Mouse (Mus musculus): ENCODE measurements at regions not wholly inside any gene's neighbourhood (a gene's known extent, or its start where the extent isn't known, plus 50 kb on each side); places are given as distances from the start of the nearest gene placed in this dataset.
A peak's percentile ranks its signal among the peaks of the same experiment; 100 is the strongest.

DNA sequence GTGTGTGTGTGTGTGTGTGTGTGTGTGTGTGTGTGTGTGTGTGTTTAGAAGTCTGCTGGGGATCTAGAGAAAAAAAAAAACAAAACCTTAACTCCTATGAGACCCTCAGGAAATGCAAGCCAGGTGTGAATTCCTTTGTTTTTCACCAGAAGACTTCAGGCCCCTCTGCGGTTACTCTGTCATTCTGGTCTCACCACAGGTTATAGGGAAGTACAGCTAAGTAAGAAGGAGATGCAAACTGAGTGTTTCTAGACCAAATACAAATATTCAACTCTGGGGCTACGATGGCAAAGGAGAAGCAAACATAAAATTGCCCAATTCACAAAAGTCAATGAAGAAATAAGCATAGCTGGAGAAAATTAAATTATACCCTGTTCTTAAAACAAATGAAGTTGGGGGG, 54.9 kb upstream of the Basp1 start:
- no peaks in the 10 kb centered on the region for H3K36me3 ChIP-seq
- 29% methylated on average over 2 of the region's 2 CpGs for whole genome bisulfite sequencing (ENCODE audit: insufficient replicate concordance)
- H3K9me3 ChIP-seq (replicated peaks), result no peaks in the 10 kb centered on the region
- no peak overlapping the region for H3K4me3 ChIP-seq
- H3K4me1 ChIP-seq, result no peaks in the 10 kb centered on the region
- H3K27ac ChIP-seq, result no peak overlapping the region
- H3K27me3 ChIP-seq (replicated peaks), result no peaks in the 10 kb centered on the region
- no peak overlapping the region for H3K9ac ChIP-seq
- no peak for ATAC-seq
- no peak overlapping the region for H3K4me2 ChIP-seq

- Histone ChIP-seq H3K4me3 (no peak overlapping the region), H3K36me3 (no peaks in the 10 kb centered on the region), H3K27me3 (replicated peaks) (no peaks in the 10 kb centered on the region), H3K4me2 (no peak overlapping the region), H3K9ac (no peak overlapping the region), H3K4me1 (no peaks in the 10 kb centered on the region), H3K27ac (no peak overlapping the region), H3K9me3 (replicated peaks) (no peaks in the 10 kb centered on the region)
- ATAC-seq, result no peak
- 60% methylated on average over 16 of the region's 16 CpGs for WGBS (ENCODE audit: insufficient replicate concordance)
These were observed 55.8 kb upstream of the Basp1 start for GRCm38 (mm10) chr15:25469185-25469845.

- no peak overlapping the region for H3K4me2 ChIP-seq
- H3K36me3 ChIP-seq, result no peaks in the 10 kb centered on the region
- no peak overlapping the region for H3K4me3 ChIP-seq
- H3K4me1 ChIP-seq, result no peaks in the 10 kb centered on the region
- no peaks in the 10 kb centered on the region for H3K9me3 ChIP-seq (replicated peaks)
- no peak overlapping the region for H3K27ac ChIP-seq
- 63% methylated on average over 5 of the region's 5 CpGs for WGBS (ENCODE audit: insufficient replicate concordance)
- ATAC-seq, result no peak
- H3K27me3 ChIP-seq (replicated peaks), result no peaks in the 10 kb centered on the region
- H3K9ac ChIP-seq, result no peak overlapping the region
These were observed 57.8 kb upstream of the Basp1 start for GRCm38 (mm10) chr15:25471331-25471730.

- no peaks in the 10 kb centered on the region for H3K4me1 ChIP-seq
- WGBS (ENCODE audit: insufficient replicate concordance), result 71% methylated on average over 3 of the region's 3 CpGs
- H3K36me3 ChIP-seq, result no peaks in the 10 kb centered on the region
- H3K9ac ChIP-seq, result no peak overlapping the region
- no peak overlapping the region for H3K4me3 ChIP-seq
- no peaks in the 10 kb centered on the region for H3K27me3 ChIP-seq (replicated peaks)
- H3K4me2 ChIP-seq, result no peak overlapping the region
- H3K9me3 ChIP-seq (replicated peaks), result no peaks in the 10 kb centered on the region
- no peak overlapping the region for H3K27ac ChIP-seq
- ATAC-seq, result peak; percentile 58
These were observed 59.7 kb upstream of the Basp1 start for GRCm38 (mm10) chr15:25473201-25473710.

DNA sequence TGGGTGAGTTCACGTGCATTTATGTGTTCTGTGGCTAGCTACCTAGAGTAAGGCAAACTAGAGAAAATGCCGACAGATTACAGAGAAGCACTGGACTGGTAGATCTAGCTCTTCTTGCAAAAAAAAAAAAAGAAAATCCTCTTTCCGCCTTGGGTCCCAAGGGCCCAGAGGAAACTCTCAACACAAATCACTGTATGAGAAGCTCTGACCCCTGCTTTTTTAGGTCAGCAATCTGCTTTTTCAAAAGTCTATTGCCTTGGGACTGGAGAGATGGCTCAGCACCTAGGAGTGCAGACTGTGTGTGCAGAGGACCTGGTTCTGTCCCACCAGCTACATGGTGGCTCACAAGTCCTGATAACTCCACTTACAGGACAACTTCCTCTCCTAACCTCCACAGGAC, 60.5 kb upstream of the Basp1 start:
- no peaks in the 10 kb centered on the region for H3K4me1 ChIP-seq
- no peak overlapping the region for H3K27ac ChIP-seq
- H3K4me3 ChIP-seq, result no peak overlapping the region
- H3K9ac ChIP-seq, result no peak overlapping the region
- H3K4me2 ChIP-seq, result no peak overlapping the region
- no peaks in the 10 kb centered on the region for H3K27me3 ChIP-seq (replicated peaks)
- 62% methylated on average over 3 of the region's 3 CpGs for WGBS (ENCODE audit: insufficient replicate concordance)
- ATAC-seq, result no peak
- no peaks in the 10 kb centered on the region for H3K9me3 ChIP-seq (replicated peaks)
- H3K36me3 ChIP-seq, result no peaks in the 10 kb centered on the region

DNA sequence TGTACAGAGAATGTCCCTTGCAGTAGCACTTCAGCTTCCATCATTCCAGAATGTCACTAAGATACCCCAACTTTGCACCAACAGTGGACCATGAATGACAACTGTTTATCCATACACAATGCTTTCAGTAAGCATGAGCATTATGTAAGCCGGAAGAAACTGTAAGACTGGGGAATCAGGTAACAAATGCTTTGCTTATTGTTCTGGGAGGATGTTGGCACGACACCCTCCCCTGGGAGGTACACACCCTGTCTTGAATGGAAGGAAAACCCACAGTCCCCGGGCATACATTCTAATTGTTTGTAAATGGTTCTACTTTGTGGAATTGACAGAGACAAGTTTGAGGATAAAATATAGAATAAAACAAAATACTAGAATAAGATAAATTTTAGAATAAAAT, 69.0 kb upstream of the Basp1 start:
- WGBS (ENCODE audit: insufficient replicate concordance), result 55% methylated on average over 3 of the region's 3 CpGs
- no peak overlapping the region for H3K4me2 ChIP-seq
- H3K9ac ChIP-seq, result no peak overlapping the region
- H3K9me3 ChIP-seq (replicated peaks), result no peaks in the 10 kb centered on the region
- no peak overlapping the region for H3K4me3 ChIP-seq
- H3K36me3 ChIP-seq, result no peaks in the 10 kb centered on the region
- H3K27ac ChIP-seq, result no peak overlapping the region
- ATAC-seq, result no peak
- H3K27me3 ChIP-seq (replicated peaks), result no peaks in the 10 kb centered on the region
- no peaks in the 10 kb centered on the region for H3K4me1 ChIP-seq

GRCm38 (mm10) chr15:25485372-25485771, 71.8 kb upstream of the Basp1 start:
- Histone ChIP-seq H3K9me3 (replicated peaks) (no peaks in the 10 kb centered on the region), H3K27me3 (replicated peaks) (no peaks in the 10 kb centered on the region), H3K4me2 (peak overlapping the region; percentile 35; the same call in 1 of the 2 replicates), H3K27ac (peak overlapping the region; percentile 77), H3K4me3 (no peak overlapping the region), H3K4me1 (no peaks in the 10 kb centered on the region), H3K36me3 (no peaks in the 10 kb centered on the region), H3K9ac (no peak overlapping the region)
- peak; percentile 80 for ATAC-seq
- 59% methylated on average over 9 of the region's 9 CpGs for WGBS (ENCODE audit: insufficient replicate concordance)

DNA sequence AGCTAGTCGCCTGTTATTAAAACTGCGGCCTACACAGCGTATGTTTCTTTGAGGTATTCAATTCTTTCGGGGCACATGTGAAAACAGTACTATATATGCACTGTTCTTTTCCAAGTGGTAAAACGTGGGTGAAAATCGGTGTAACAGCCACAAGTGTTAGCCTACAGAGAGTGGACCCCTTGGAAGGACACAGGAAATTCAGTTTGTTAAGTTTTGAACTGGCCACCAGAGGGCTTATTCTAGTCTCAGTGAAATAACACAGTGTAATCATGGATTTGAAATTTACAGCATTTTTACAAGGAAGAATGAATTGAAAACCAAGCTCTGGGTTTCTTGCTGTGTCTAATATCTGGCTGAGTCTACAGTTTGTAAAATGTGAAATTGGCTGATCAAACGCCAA, 72.6 kb upstream of the Basp1 start:
- no peaks in the 10 kb centered on the region for H3K36me3 ChIP-seq
- 56% methylated on average over 7 of the region's 7 CpGs for WGBS (ENCODE audit: insufficient replicate concordance)
- H3K27me3 ChIP-seq (replicated peaks), result no peaks in the 10 kb centered on the region
- no peak overlapping the region for H3K9ac ChIP-seq
- ATAC-seq, result 0 out of 2 replicates have a peak, but pooled peaks have one; percentile 15
- no peaks in the 10 kb centered on the region for H3K4me1 ChIP-seq
- no peak overlapping the region for H3K4me3 ChIP-seq
- peak overlapping the region; percentile 35 for H3K4me2 ChIP-seq
- H3K27ac ChIP-seq, result peak overlapping the region; percentile 77
- H3K9me3 ChIP-seq (replicated peaks), result no peaks in the 10 kb centered on the region

- ATAC-seq, result no peak
- H3K36me3 ChIP-seq, result no peaks in the 10 kb centered on the region
- no peaks in the 10 kb centered on the region for H3K9me3 ChIP-seq (replicated peaks)
- no peaks in the 10 kb centered on the region for H3K27me3 ChIP-seq (replicated peaks)
- H3K4me1 ChIP-seq, result 0 out of 2 replicates have a peak, but pooled peaks cover 3% of the 10 kb centered on the region
- H3K4me2 ChIP-seq, result no peak overlapping the region
- no peak overlapping the region for H3K27ac ChIP-seq
- 70% methylated on average over 6 of the region's 6 CpGs for WGBS (ENCODE audit: insufficient replicate concordance)
- H3K9ac ChIP-seq, result no peak overlapping the region
- no peak overlapping the region for H3K4me3 ChIP-seq
These were observed 76.2 kb upstream of the Basp1 start for GRCm38 (mm10) chr15:25489804-25490203.

DNA sequence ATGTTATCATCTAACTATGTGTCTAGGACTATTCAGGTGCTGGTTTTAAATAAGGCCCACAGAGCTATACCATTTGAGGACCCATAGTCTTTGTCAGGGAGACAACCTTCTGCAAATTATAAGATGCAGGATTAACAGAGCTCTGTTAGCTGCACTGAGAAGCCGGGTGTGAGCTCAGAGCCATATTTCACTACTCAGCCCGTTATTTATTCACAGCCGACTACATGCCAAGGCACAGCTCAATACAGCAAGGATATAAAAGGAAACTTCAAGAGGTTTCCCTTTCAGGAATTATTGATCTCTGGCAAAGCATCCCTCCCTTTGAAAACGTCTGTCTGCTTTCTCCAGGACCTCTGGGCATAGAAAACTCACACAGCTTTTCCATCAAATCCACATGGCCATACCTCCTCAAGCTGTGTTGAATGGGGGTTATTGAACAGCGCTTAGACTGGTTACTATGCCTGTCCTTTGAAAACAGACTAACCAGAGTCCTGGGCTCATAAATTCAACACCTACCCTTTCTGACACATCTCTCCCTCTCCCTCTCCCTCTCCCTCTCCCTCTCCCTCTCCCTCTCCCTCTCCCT, 78.7 kb upstream of the Basp1 start:
- H3K36me3 ChIP-seq, result no peaks in the 10 kb centered on the region
- no peak overlapping the region for H3K27ac ChIP-seq
- H3K4me3 ChIP-seq, result no peak overlapping the region
- 56% methylated on average over 5 of the region's 5 CpGs for WGBS (ENCODE audit: insufficient replicate concordance)
- no peak overlapping the region for H3K4me2 ChIP-seq
- no peak for ATAC-seq
- no peaks in the 10 kb centered on the region for H3K27me3 ChIP-seq (replicated peaks)
- H3K9me3 ChIP-seq (replicated peaks), result no peaks in the 10 kb centered on the region
- 0 out of 2 replicates have a peak, but pooled peaks cover 3% of the 10 kb centered on the region for H3K4me1 ChIP-seq
- H3K9ac ChIP-seq, result no peak overlapping the region

GRCm38 (mm10) chr15:25494687-25495299, 81.2 kb upstream of the Basp1 start:
- Histone ChIP-seq H3K9me3 (replicated peaks) (no peaks in the 10 kb centered on the region), H3K9ac (no peak overlapping the region), H3K4me3 (no peak overlapping the region), H3K4me2 (no peak overlapping the region), H3K27ac (no peak overlapping the region), H3K36me3 (no peaks in the 10 kb centered on the region), H3K27me3 (replicated peaks) (no peaks in the 10 kb centered on the region), H3K4me1 (0 out of 2 replicates have a peak, but pooled peaks cover 3% of the 10 kb centered on the region)
- whole genome bisulfite sequencing (ENCODE audit: insufficient replicate concordance), result 66% methylated on average over 8 of the region's 8 CpGs
- ATAC-seq, result no peak

DNA sequence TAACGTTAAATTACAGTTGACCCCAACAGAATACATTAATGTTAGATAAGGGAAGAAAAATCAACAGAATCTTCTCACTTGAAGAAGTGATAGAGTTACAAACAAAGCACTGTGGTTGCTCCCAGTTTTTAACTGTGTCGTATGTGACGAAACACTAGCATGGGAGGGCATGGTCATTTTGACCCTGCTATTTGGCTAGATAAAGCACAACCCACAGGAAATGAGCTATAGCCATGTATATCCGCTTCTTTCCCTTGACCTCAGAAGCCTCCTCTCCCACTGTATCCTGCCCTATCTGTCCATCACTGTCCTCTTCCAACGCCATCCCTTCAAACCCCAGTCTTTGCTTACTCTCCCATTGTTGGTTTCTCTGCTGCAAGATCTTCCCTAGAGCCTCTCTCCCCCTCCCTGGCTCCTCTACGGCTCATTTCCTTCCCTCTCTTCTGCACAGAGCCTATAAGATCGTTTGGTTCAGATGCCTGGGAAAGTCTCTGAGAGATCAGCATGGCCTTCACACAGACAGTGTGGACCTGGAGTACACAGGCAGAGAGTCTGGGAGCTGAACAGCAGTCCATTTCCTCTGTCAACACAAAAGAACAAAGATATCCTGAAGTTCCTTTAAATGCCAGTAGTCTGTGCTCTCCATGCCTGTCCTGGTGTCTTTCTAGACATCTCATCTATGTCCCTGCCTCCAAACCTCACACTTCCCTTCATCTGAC, 82.5 kb upstream of the Basp1 start:
- H3K4me2 ChIP-seq, result no peak overlapping the region
- 0 out of 2 replicates have a peak, but pooled peaks cover 3% of the 10 kb centered on the region for H3K4me1 ChIP-seq
- H3K9ac ChIP-seq, result no peak overlapping the region
- 14% methylated on average over 7 of the region's 7 CpGs for WGBS (ENCODE audit: insufficient replicate concordance)
- ATAC-seq, result no peak
- H3K9me3 ChIP-seq (replicated peaks), result no peaks in the 10 kb centered on the region
- H3K4me3 ChIP-seq, result no peak overlapping the region
- no peak overlapping the region for H3K27ac ChIP-seq
- H3K36me3 ChIP-seq, result no peaks in the 10 kb centered on the region
- H3K27me3 ChIP-seq (replicated peaks), result no peaks in the 10 kb centered on the region
